Mouse (Mus musculus) E14TG2a.4 (cell line): ENCODE measurements around the gene Mosmo.

ENCODE experiments used
- H3K27me3 ChIP-seq: 2 replicates; pipeline ENCODE4 v1.6.1; 2014; ENCODE audit warnings: low read length, control low read depth; ENCODE audit not compliant: insufficient read depth
- H3K36me3 ChIP-seq: 2 replicates; pipeline ENCODE4 v1.6.1; 2014; ENCODE audit warnings: low read length, control low read depth; ENCODE audit not compliant: insufficient read depth
- H3K4me1 ChIP-seq: replicated peaks from 2 replicates; pipeline ENCODE4 v1.6.1; 2014; ENCODE audit warnings: low read depth, low read length, control low read depth
- H3K4me3 ChIP-seq: replicated peaks from 2 replicates; pipeline ENCODE4 v1.5.1; 2014; ENCODE audit warnings: mild to moderate bottlenecking, low read length
- H3K9me3 ChIP-seq: 2 replicates; pipeline ENCODE4 v1.6.1; 2014; ENCODE audit warnings: low read length, control low read depth
- CTCF ChIP-seq: conservative IDR thresholded peaks from 2 replicates; pipeline ENCODE4 v1.5.1; 2014; ENCODE audit warnings: low read length
- NANOG ChIP-seq: IDR thresholded peaks from 2 replicates; pipeline ENCODE4 v1.6.1; 2014; ENCODE audit warnings: borderline replicate concordance, low read length, mixed read lengths
- POU5F1 ChIP-seq: IDR thresholded peaks from 2 replicates; pipeline ENCODE4 v1.6.1; 2014; ENCODE audit warnings: low read length, borderline replicate concordance

The Mosmo gene

DNA sequence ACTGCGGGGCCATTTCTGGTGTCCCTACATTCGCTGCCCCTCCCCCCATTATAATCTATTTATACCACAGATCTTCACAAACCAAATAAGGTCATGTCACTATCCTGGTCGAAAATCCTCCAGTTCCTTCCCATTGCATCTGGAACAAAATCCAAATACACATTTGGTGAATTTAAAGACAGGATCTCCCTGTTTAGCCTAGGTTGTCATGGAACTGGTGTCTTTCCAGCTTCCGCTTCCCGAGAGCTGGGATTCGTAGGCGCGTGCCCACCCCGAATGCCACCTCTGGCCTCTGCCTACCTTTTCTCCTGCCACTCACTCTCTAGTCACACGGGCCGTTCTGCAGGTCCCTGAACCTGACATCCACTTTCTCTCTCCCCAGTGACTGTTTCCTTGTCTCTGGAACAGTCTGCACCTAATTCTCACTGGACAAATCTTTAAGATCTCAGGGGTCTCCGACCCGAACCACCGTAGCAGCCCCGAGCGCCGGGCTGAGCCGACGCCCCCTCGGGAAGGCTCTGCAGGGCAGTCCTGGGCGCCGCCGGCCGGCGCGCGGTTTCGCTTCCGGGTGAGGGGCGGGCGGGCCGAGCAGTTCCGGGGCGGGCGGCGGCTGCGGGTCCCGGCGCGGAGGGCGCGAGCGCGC is at the start of gene Mosmo:
TSS of gene Mosmo (plus strand) at position 618 of the 643 bp plus-strand sequence.
- no peaks in the 10 kb centered on the region for H3K9me3 ChIP-seq
- peak within 1 kb of the TSS; percentile 90 for H3K4me3 ChIP-seq
- 0 out of 2 replicates have a peak, but pooled peaks cover 3% of the 10 kb centered on the region for H3K36me3 ChIP-seq

DNA sequence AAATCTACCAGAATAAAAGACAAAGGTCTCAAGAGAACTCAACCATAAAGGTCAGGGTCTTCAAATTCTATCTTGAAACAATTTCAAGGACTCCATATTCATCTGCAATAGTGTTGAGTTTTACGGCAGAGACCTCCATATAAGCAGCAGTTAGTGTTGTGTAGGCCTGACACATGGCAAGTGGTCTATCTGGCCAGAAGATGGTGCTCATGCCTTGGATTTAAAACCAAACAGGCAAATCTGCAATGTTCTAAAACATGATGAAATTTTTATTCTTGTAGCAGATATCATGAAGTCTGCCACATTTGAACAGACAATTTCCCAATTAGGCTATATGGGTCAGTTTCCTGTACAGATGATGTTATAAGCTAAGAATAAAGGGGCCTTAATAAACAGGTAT is 44.9 kb upstream of the Mosmo start:
- no peaks in the 10 kb centered on the region for H3K27me3 ChIP-seq
- no peaks in the 10 kb centered on the region for H3K9me3 ChIP-seq
- peaks cover 18% of the 10 kb centered on the region for H3K4me1 ChIP-seq
- H3K4me3 ChIP-seq, result no peak overlapping the region
- no peak for TF ChIP-seq NANOG
- TF ChIP-seq POU5F1, result no peak
- peaks cover 5% of the 10 kb centered on the region for H3K36me3 ChIP-seq

More for the DNA sequence above, at the start of gene Mosmo:
- no peaks in the 10 kb centered on the region for H3K27me3 ChIP-seq
- peaks cover 35% of the 10 kb centered on the region for H3K4me1 ChIP-seq
- TF ChIP-seq NANOG (no peak), POU5F1 (no peak), CTCF (no peak)

GRCm38 (mm10) chr7:120634301-120634700 is 43.1 kb upstream of the Mosmo start:
- peaks cover 18% of the 10 kb centered on the region for H3K4me1 ChIP-seq
- peaks cover 22% of the 10 kb centered on the region for H3K36me3 ChIP-seq
- H3K27me3 ChIP-seq, result no peaks in the 10 kb centered on the region
- H3K4me3 ChIP-seq, result peak overlapping the region; percentile 95
- no peak for TF ChIP-seq CTCF
- TF ChIP-seq NANOG, result no peak
- TF ChIP-seq POU5F1, result no peak
- no peaks in the 10 kb centered on the region for H3K9me3 ChIP-seq

- H3K4me3 ChIP-seq, result peak within 1 kb of the TSS; percentile 95
- peaks cover 27% of the 10 kb centered on the region for H3K36me3 ChIP-seq
- peak; percentile 26 for TF ChIP-seq CTCF
- no peak for TF ChIP-seq POU5F1
- no peaks in the 10 kb centered on the region for H3K27me3 ChIP-seq
- peaks cover 18% of the 10 kb centered on the region for H3K4me1 ChIP-seq
- H3K9me3 ChIP-seq, result no peaks in the 10 kb centered on the region
Observed at GRCm38 (mm10) chr7:120634711-120635361, 42.6 kb upstream of the Mosmo start, which contains the start of gene Uqcrc2. Gene Uqcrc2 (plus strand): TSS chr7:120635176.

- Histone ChIP-seq H3K9me3 (no peaks in the 10 kb centered on the region), H3K4me3 (peak overlapping the region; percentile 95), H3K4me1 (peaks cover 18% of the 10 kb centered on the region), H3K36me3 (peaks cover 33% of the 10 kb centered on the region), H3K27me3 (no peaks in the 10 kb centered on the region)
- TF ChIP-seq CTCF (no peak), POU5F1 (no peak), NANOG (no peak)
Observed at GRCm38 (mm10) chr7:120635362-120635781, 42.0 kb upstream of the Mosmo start.

- H3K9me3 ChIP-seq, result no peaks in the 10 kb centered on the region
- no peak for TF ChIP-seq NANOG
- TF ChIP-seq CTCF, result no peak
- no peak for TF ChIP-seq POU5F1
- H3K4me1 ChIP-seq, result peaks cover 18% of the 10 kb centered on the region
- H3K27me3 ChIP-seq, result no peaks in the 10 kb centered on the region
- H3K36me3 ChIP-seq, result peaks cover 37% of the 10 kb centered on the region
- peak overlapping the region; percentile 95 for H3K4me3 ChIP-seq
Observed at GRCm38 (mm10) chr7:120635821-120636220, 41.6 kb upstream of the Mosmo start.

DNA sequence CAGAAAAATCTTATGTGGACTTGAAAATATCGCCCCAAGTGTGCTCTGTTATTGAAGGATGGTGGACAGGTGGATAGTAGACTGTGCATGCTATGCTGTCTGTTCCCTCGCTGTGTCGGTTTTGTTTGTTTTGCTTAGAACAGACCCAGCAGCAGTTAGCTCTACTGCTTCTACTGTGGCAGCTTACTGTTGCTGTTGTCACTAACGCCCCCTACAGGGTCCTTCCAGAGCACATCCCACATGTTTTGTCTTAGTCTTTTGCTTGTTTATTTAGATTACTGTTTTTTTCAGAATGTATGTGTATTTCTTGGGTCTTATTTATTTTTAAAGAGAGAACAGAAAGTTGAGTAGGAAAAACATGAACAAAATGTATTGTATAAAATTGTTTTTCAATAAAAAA is 34.2 kb upstream of the Mosmo start:
- Histone ChIP-seq H3K36me3 (peaks cover 88% of the 10 kb centered on the region), H3K9me3 (no peaks in the 10 kb centered on the region), H3K4me1 (no peaks in the 10 kb centered on the region), H3K27me3 (no peaks in the 10 kb centered on the region), H3K4me3 (no peak overlapping the region)
- TF ChIP-seq POU5F1 (no peak), CTCF (peak; percentile 38)

DNA sequence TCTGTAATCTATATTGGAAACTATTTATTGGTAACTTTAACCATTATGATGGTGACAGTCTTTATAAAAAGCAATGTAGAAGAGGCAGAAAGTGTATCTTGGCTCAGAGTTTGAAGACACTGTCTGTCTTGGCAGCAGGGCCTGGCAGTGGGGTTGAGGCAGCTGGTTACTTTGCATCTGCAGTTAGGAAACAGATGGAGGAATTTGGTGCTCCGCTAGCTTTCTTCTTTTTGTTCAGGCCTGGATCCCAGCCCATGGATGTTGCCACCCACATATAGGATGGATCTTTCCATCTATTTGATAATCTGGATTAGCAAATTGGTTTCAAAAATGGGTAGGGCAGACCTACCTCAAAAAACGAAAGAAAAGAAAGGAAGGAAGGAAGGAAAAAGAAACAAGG is 29.6 kb upstream of the Mosmo start:
- TF ChIP-seq CTCF (no peak), NANOG (no peak), POU5F1 (no peak)
- Histone ChIP-seq H3K36me3 (peaks cover 95% of the 10 kb centered on the region), H3K4me3 (no peak overlapping the region), H3K4me1 (no peaks in the 10 kb centered on the region), H3K27me3 (no peaks in the 10 kb centered on the region), H3K9me3 (no peaks in the 10 kb centered on the region)
